Mouse (Mus musculus): Measurements from ENCODE around the gene Cyp2t4. TPM values are rescaled to one million over a fixed set of nuclear protein-coding genes. Genes with fewer than 3 reads are reported as not detected.
A peak's percentile ranks its signal among the peaks of the same experiment; 100 is the strongest.

The Cyp2t4 gene
- total RNA-seq, 1 experiment from 2014 or later, result not detected

GRCm38 (mm10) chr7:27161744-27162143 is 8.2 kb downstream of the Cyp2t4 start:
- DNase-seq, result no peak

GRCm38 (mm10) chr7:27162780-27163449 is 9.4 kb downstream of the Cyp2t4 start:
- DNase-seq, result no peak

GRCm38 (mm10) chr7:27163450-27163805 is 9.9 kb downstream of the Cyp2t4 start:
- DNase-seq, result no peak

- DNase-seq, result peak; percentile 56
Measured at GRCm38 (mm10) chr7:27164112-27164947, 10.8 kb downstream of the Cyp2t4 start.

- DNase-seq, result peak; percentile 82
Measured at GRCm38 (mm10) chr7:27165007-27165655, 11.6 kb downstream of the Cyp2t4 start.

GRCm38 (mm10) chr7:27165696-27166095 is 12.2 kb downstream of the Cyp2t4 start:
- no peak for DNase-seq

GRCm38 (mm10) chr7:27166229-27166613 is 12.7 kb downstream of the Cyp2t4 start:
- peak; percentile 94 for DNase-seq

- peak; percentile 98 for DNase-seq
Measured at GRCm38 (mm10) chr7:27166614-27167474, 13.3 kb downstream of the Cyp2t4 start, which contains the start of gene Egln2. Gene Egln2 (minus strand): TSS chr7:27166802.

- no peak for DNase-seq
Measured at GRCm38 (mm10) chr7:27167475-27168094, 14.1 kb downstream of the Cyp2t4 start.

GRCm38 (mm10) chr7:27168371-27168770 is 14.9 kb downstream of the Cyp2t4 start:
- DNase-seq, result no peak

- no peak for DNase-seq
Measured at GRCm38 (mm10) chr7:27170981-27171380, 17.5 kb downstream of the Cyp2t4 start.

GRCm38 (mm10) chr7:27174496-27174895 is 21.0 kb downstream of the Cyp2t4 start:
- no peak for DNase-seq

GRCm38 (mm10) chr7:27174896-27175295 is 21.4 kb downstream of the Cyp2t4 start:
- no peak for DNase-seq

- no peak for DNase-seq
Measured at GRCm38 (mm10) chr7:27177942-27178323, 24.4 kb downstream of the Cyp2t4 start.

GRCm38 (mm10) chr7:27178324-27179216 is 25.1 kb downstream of the Cyp2t4 start, which contains the start of gene Rab4b:
Gene Rab4b (minus strand): TSS chr7:27178896.
- peak; percentile 98 for DNase-seq

GRCm38 (mm10) chr7:27179217-27179918 is 25.9 kb downstream of the Cyp2t4 start:
- no peak for DNase-seq

GRCm38 (mm10) chr7:27180036-27180435 is 26.5 kb downstream of the Cyp2t4 start:
- DNase-seq, result peak; percentile 64

GRCm38 (mm10) chr7:27180837-27181695 is 27.6 kb downstream of the Cyp2t4 start, which contains the start of the genes Gm21983 and Mia:
Gene Gm21983 (minus strand): TSS chr7:27181086.
Gene Mia (minus strand): TSS chr7:27181157.
- DNase-seq, result no peak

- no peak for DNase-seq
Measured at GRCm38 (mm10) chr7:27182498-27182897, 29.0 kb downstream of the Cyp2t4 start.

All from adrenal gland, postnatal 25 days (tissue).